Mouse (Mus musculus) forebrain, embryonic 14.5 days (tissue): Measurements from ENCODE around the gene Agl. TPM values are rescaled to one million over a fixed set of nuclear protein-coding genes. Genes with fewer than 3 reads are reported as not detected.

Experiments
- ATAC-seq: fragments of 200-750 bp; cut with Nextera tagmentation; 2 replicates; pipeline ENCODE4 v1.8.0; 2017; ENCODE audit warnings: mild to moderate bottlenecking, moderate library complexity
- DNase-seq: peaks from one replicate; pipeline ENCODE4 v3.0.0-alpha.2; 2015; ENCODE audit warnings: low spot score
- H3K27ac ChIP-seq: fragments of 300-500 bp; sonication (generic); 2 replicates; pipeline ENCODE4 v1.5.1; 2014; ENCODE audit warnings: low read depth, mild to moderate bottlenecking, control low read depth, low read length, moderate library complexity
- H3K27me3 ChIP-seq: fragments of 300-500 bp; sonication (generic); replicated peaks from 2 replicates; pipeline ENCODE4 v1.6.1; 2014; ENCODE audit warnings: low read length, control low read depth, mixed read lengths; ENCODE audit not compliant: control insufficient read depth, insufficient read depth
- H3K36me3 ChIP-seq: fragments of 300-500 bp; sonication (generic); 2 replicates; pipeline ENCODE4 v1.6.1; 2014; ENCODE audit warnings: low read length, control low read depth; ENCODE audit not compliant: control insufficient read depth, insufficient read depth
- H3K4me1 ChIP-seq: fragments of 300-500 bp; sonication (generic); 2 replicates; pipeline ENCODE4 v1.6.1; 2014; ENCODE audit warnings: antibody characterized with exemption, low read length, control low read depth; ENCODE audit not compliant: control insufficient read depth, insufficient read depth
- H3K4me2 ChIP-seq: fragments of 300-500 bp; sonication (generic); 2 replicates; pipeline ENCODE4 v1.6.1; 2014; ENCODE audit warnings: mild to moderate bottlenecking, control low read depth, low read length
- H3K4me3 ChIP-seq: fragments of 300-500 bp; sonication (generic); 2 replicates; pipeline ENCODE4 v1.5.1; 2014; ENCODE audit warnings: low read depth, low read length, control low read depth
- H3K9ac ChIP-seq: fragments of 300-500 bp; sonication (generic); 2 replicates; pipeline ENCODE4 v1.6.1; 2014; ENCODE audit warnings: mild to moderate bottlenecking, low read length, control low read depth, moderate library complexity
- H3K9me3 ChIP-seq: fragments of 300-500 bp; sonication (generic); replicated peaks from 2 replicates; pipeline ENCODE4 v1.6.1; 2016; ENCODE audit warnings: low read length, control low read depth, mixed read lengths; ENCODE audit not compliant: control insufficient read depth
- WGBS: fragments of 180-500 bp; shearing (Covaris S2); extraction: QIAGEN DNeasy Blood & Tissue Kit; methylation state at CpG from one replicate; pipeline ENCODE4 v1.1.7; 2014; 5-methylcytosine and 5-hydroxymethylcytosine counted together
- polyA plus RNA-seq: library from polyadenylated mRNA; unstranded; fragments of >200 nt; fragmentation: Nextera tagmentation; extraction: Ambion mirVana; gene quantifications from 2 replicates; pipeline ENCODE4 v1.2.1, GENCODE M21; 2014

Agl gene
- polyA plus RNA-seq, 1 experiment from 2014 or later, result 10.7 TPM

DNA sequence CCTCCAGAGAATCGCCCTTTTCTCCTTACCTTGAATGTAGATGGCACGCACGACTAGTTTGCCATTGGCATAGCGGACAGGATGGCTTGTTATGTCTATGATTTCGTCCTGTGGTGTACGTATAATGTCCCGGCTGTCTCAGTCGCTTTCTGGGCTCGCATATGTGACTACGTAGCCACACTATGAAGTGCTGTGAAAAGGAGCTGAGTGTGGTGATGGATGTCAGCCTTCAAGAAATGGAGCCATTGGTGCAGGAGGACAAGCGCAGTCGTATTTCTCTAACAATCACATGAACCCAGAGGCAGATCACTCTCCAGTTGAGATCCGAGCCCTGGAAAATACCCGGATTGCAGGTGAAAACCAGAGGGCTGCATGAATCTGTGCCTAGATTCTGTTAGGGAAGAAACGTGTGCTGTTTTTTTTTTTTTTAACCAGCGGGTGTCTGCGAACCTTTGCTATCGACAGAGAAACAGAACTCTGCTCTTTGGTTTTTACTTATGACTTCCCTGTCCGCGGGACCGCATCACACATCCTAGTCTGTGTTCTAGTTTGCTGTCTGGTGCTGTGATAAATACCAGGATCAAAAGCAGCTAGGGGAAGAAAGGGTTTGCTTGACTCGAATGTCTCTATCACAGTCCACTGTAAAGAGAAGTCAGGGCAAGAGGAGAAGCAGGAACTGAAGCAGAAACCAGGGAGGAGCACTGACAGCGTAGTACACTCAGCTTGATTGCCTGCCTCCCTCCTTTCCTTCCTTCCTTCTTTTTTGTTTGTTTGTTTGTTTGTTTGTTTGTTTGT is 28.9 kb upstream of the Agl start:
- no peak overlapping the region for H3K4me2 ChIP-seq
- no peak for DNase-seq
- H3K4me3 ChIP-seq, result no peak overlapping the region
- no peak overlapping the region for H3K9ac ChIP-seq
- H3K4me1 ChIP-seq, result no peaks in the 10 kb centered on the region
- no peak for ATAC-seq
- no peak overlapping the region for H3K27ac ChIP-seq
- no peaks in the 10 kb centered on the region for H3K27me3 ChIP-seq
- no peaks in the 10 kb centered on the region for H3K9me3 ChIP-seq
- H3K36me3 ChIP-seq, result no peaks in the 10 kb centered on the region
- WGBS, result 85% methylated on average over 23 of the region's 23 CpGs

DNA sequence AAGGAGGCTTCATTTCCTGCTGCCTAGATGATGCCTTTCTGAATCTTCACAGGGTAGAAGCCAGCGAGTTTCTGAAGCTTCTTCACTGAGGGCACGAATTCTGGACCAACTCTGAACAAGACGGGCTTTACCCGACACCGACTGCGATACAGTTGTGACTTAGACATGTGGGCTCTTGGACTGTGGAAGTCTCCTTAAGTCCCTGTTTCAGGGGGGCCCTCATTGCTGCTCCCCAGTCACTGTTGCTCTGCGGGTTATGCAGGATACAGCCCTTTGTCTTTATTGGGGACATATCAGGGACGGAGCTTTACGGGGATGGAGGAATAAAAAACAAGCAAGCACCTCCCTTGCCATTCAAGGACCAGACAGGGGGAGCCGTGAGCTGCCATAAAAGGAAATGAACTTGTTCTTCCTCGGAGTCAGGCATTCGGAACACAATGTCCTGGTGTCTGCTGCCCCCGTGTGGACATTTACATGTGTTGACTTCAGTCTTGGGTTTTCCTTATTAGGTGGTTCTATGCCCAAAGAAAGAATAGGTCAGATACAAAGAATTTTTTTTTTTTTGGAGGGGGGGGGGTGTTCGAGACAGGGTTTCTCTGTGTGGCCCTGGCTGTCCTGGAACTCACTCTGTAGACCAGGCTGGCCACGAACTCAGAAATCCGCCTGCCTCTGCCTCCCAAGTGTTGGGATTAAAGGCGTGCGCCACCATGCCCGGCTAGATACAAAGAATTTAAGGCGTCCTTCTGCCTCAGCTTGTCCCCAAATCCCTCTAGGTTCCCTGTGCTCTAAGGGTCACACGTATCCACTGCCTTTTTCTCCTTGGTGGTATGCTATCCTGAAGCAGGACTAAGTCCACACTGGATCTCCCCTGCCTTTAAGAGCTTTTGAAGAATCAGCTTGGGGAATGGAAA is 28.1 kb upstream of the Agl start:
- ATAC-seq (peak; percentile 94), DNase-seq (peak; percentile 97)
- H3K27me3 ChIP-seq, result no peaks in the 10 kb centered on the region
- no peak overlapping the region for H3K27ac ChIP-seq
- H3K4me3 ChIP-seq, result peak overlapping the region; percentile 31
- H3K36me3 ChIP-seq, result no peaks in the 10 kb centered on the region
- peak overlapping the region; percentile 65 for H3K4me2 ChIP-seq
- H3K9ac ChIP-seq, result peak overlapping the region; percentile 64
- H3K4me1 ChIP-seq, result no peaks in the 10 kb centered on the region
- WGBS, result 26% methylated on average over 21 of the region's 21 CpGs
- H3K9me3 ChIP-seq, result no peaks in the 10 kb centered on the region

- H3K9me3 ChIP-seq, result no peaks in the 10 kb centered on the region
- peak overlapping the region; percentile 31 for H3K4me3 ChIP-seq
- DNase-seq, result no peak
- peak overlapping the region; percentile 65 for H3K4me2 ChIP-seq
- H3K36me3 ChIP-seq, result no peaks in the 10 kb centered on the region
- 0 out of 2 replicates have a peak, but pooled peaks have one; percentile 6 for ATAC-seq
- no peaks in the 10 kb centered on the region for H3K4me1 ChIP-seq
- no peak overlapping the region for H3K27ac ChIP-seq
- 79% methylated on average over 4 of the region's 4 CpGs for WGBS
- no peaks in the 10 kb centered on the region for H3K27me3 ChIP-seq
- peak overlapping the region; percentile 64; the same call in 1 of the 2 replicates for H3K9ac ChIP-seq
Measured at GRCm38 (mm10) chr3:116835350-116835749, 27.4 kb upstream of the Agl start.

- DNase-seq (no peak), ATAC-seq (no peak)
- no peak overlapping the region for H3K4me2 ChIP-seq
- no peak overlapping the region for H3K4me3 ChIP-seq
- no peak overlapping the region for H3K27ac ChIP-seq
- H3K27me3 ChIP-seq, result no peaks in the 10 kb centered on the region
- no peak overlapping the region for H3K9ac ChIP-seq
- no peaks in the 10 kb centered on the region for H3K9me3 ChIP-seq
- H3K4me1 ChIP-seq, result no peaks in the 10 kb centered on the region
- 88% methylated on average over 6 of the region's 6 CpGs for WGBS
- no peaks in the 10 kb centered on the region for H3K36me3 ChIP-seq
Measured at GRCm38 (mm10) chr3:116834241-116834640, 26.3 kb upstream of the Agl start.

GRCm38 (mm10) chr3:116833491-116833890 is 25.5 kb upstream of the Agl start:
- H3K27me3 ChIP-seq, result no peaks in the 10 kb centered on the region
- no peak for DNase-seq
- WGBS, result 94% methylated on average over 4 of the region's 4 CpGs

GRCm38 (mm10) chr3:116832526-116833310 is 24.8 kb upstream of the Agl start:
- Histone ChIP-seq H3K9me3 (no peaks in the 10 kb centered on the region), H3K4me2 (no peak overlapping the region), H3K27ac (no peak overlapping the region), H3K4me3 (no peak overlapping the region), H3K4me1 (no peaks in the 10 kb centered on the region), H3K27me3 (no peaks in the 10 kb centered on the region), H3K9ac (no peak overlapping the region), H3K36me3 (no peaks in the 10 kb centered on the region)
- WGBS, result 85% methylated on average over 7 of the region's 7 CpGs
- DNase-seq (no peak), ATAC-seq (no peak)

More at GRCm38 (mm10) chr3:116833491-116833890, 25.5 kb upstream of the Agl start:
- no peak overlapping the region for H3K4me3 ChIP-seq
- no peak for ATAC-seq
- H3K9ac ChIP-seq, result no peak overlapping the region
- H3K9me3 ChIP-seq, result no peaks in the 10 kb centered on the region
- H3K27ac ChIP-seq, result no peak overlapping the region
- H3K36me3 ChIP-seq, result no peaks in the 10 kb centered on the region
- no peak overlapping the region for H3K4me2 ChIP-seq
- H3K4me1 ChIP-seq, result no peaks in the 10 kb centered on the region

- Histone ChIP-seq H3K27ac (no peak overlapping the region), H3K27me3 (no peaks in the 10 kb centered on the region), H3K4me1 (no peaks in the 10 kb centered on the region), H3K9me3 (no peaks in the 10 kb centered on the region), H3K36me3 (no peaks in the 10 kb centered on the region), H3K4me2 (no peak overlapping the region), H3K4me3 (no peak overlapping the region), H3K9ac (no peak overlapping the region)
- WGBS, result 56% methylated on average over 5 of the region's 5 CpGs
- DNase-seq (peak; percentile 66), ATAC-seq (no peak)
Measured at GRCm38 (mm10) chr3:116831324-116831723, 23.4 kb upstream of the Agl start.

DNA sequence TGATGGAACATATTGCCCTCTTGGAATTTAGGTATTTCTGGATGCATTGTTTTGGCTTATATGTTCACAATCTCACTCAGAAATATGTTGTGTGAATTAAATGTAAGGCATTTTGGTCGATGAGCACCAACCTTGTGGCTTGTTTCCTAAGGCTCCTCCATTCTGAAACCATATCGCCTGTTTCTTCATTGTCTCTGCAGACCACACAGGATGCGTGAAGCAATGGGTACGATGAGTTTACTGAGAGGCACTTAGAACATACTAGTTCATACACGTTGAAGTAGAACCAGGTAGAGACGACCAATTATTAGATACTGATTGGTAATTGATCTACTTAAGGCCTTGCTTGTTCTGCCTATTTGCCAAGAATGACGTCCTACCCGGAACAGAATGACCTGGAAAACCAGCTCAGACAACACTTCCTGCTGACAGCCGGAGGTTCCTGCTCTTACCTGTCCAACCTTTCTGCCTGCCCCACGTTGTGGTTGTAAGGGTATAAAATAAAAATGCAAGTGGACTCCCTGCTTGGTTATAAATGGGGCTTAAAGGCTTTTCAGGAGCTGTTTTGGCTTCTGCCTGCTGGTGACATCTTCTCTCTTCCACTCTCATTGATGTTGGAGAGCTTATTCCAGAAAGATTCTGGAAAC is 21.4 kb upstream of the Agl start:
- Histone ChIP-seq H3K9ac (no peak overlapping the region), H3K4me3 (no peak overlapping the region), H3K9me3 (no peaks in the 10 kb centered on the region), H3K27ac (no peak overlapping the region), H3K4me2 (no peak overlapping the region), H3K27me3 (no peaks in the 10 kb centered on the region), H3K36me3 (no peaks in the 10 kb centered on the region), H3K4me1 (no peaks in the 10 kb centered on the region)
- no peak for ATAC-seq
- no peak for DNase-seq
- 86% methylated on average over 10 of the region's 10 CpGs for WGBS
